Mouse (Mus musculus) ES-CJ7 (cell line): ENCODE measurements at regions not wholly inside any gene's neighbourhood (a gene's known extent, or its start where the extent isn't known, plus 50 kb on each side); places are given as distances from the start of the nearest gene placed in this dataset.
"Not testable (repeated sequence)": the region's sequence is repeated elsewhere in the genome, so short reads cannot be mapped to it uniquely, and the experiment has no call there.

Experiments used
- DNase-seq: peaks from one replicate; pipeline ENCODE4 v3.0.0; 2011; ENCODE audit warnings: low read depth, low spot score

GRCm38 (mm10) chr10:117567379-117568137 lies 61.7 kb upstream of the Cpm start:
- no peak for DNase-seq

DNA sequence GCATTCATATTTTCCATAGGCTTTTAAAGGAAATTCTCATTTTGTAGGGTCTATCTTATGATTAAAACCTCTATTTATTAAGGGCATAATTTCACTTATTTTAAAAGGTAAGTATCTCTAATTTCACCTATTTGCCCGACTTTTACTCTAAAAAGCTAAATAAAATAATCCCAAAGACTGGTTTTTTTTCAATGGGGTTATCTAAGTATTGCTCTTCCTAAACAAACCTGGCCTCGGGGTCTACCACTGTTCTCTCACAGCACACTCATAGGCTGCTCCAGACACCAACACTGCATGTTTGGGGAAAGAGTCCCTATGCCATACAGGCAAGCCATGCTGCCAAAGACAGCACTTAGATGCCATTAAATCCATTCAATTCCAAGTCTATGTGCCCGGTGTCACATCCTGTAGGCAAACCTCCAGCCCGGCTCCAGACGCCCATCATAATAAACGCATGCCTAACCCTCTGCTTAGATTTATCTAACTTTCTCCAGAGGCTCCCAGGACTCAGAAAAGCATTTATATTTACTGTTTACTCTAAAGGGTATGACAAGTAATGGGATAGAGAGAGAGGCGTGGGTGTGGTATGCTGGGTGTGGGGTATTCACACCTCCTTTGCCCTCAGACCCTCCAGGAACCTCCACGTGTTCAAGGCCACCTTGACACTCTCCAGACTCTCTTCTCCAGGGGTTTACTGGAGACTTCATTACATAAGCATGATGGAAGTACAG lies 62.5 kb upstream of the Cpm start:
- no peak for DNase-seq

GRCm38 (mm10) chr10:117566204-117566603 lies 63.1 kb upstream of the Cpm start:
- DNase-seq: peak; percentile 32

DNA sequence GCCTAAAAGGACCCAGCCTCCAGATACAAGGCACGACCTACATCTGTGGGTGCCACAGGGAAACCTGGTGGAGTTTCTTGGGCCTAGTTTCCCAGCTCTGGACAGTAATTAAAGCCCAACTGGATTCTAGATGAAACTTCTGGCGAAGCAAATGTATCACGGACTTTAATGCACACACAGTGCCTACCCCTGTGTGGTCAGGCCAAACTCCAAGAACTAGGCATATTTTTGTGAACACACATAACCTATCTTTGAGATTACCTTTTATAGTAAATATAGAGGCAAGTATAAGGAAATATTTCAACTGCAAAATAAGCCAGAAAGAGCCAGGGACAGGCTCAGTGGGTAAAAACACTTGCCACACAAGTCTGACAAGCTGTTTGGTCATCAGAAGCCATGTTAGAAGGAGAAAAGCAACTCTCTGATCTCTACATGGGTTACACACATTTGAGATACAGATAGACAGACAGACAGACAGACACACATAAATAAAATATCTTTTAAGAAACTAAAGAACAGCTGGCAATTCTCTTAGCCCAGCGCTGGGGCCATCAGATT lies 63.7 kb upstream of the Cpm start:
- DNase-seq: no peak

GRCm38 (mm10) chr10:117565110-117565509 lies 64.2 kb upstream of the Cpm start:
- no peak for DNase-seq

GRCm38 (mm10) chr10:117564118-117565040 lies 64.9 kb upstream of the Cpm start:
- no peak for DNase-seq

DNA sequence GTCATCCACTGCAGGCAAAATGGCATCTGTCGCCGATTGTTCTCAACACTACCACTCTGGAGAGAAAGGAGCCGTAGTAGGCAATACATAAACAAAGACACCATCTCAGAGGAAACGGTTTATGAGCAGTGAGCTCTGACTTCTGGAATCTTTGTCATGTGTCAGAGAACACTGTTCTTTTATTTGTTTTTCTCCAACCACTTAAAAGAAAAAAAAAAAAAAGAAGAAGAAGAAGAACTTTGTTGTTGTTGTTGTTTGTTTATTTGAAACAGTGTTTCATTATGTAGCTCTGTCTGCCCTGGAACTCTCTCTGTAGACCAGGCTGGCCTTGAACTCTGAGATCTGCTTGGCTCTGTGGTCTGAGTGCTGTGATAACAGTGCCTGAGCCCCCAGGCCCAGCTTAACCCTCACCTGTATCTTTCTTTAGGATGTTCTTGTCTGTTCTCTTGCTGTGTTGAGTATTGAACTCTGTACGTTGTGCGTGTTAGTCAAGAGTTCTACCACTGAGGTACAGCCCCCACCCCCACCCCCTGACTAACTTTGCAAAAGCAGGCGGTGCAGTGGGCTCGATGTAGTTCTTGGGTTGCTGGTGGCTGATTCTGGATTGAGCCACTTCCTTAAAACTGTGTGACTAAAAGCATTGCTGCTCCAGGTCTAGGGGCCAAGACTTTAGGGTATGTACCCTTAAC lies 65.7 kb upstream of the Cpm start:
- DNase-seq: no peak

GRCm38 (mm10) chr10:117562850-117563248 lies 66.5 kb upstream of the Cpm start:
- DNase-seq: not testable (repeated sequence)

GRCm38 (mm10) chr10:117561909-117562849 lies 67.1 kb upstream of the Cpm start:
- no peak for DNase-seq

DNA sequence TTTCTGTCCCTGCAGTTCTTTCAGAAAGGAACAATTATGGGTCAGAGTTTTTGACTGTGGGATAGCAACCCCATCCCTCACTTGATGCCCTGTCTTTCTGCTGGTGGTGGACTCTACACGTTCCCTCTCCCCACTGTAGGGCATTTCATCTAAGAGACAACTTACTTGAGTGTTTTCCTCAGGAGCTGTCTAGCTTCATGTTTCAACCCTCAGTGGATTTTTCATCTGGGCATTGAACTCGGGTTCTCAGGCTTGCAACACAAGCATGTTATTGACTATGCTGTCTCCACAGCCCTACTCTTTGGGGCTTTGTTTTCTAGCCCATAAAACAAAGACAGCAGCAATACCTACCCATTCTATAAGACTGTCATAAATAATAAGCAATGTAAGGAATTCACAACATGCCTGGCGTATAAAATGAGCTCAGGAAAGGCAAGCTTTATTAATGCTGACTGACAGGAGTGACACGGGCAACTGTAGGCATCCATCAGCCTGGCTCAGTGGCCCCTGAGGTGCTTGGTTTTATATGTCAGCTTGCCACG lies 68.0 kb upstream of the Cpm start:
- DNase-seq: no peak

DNA sequence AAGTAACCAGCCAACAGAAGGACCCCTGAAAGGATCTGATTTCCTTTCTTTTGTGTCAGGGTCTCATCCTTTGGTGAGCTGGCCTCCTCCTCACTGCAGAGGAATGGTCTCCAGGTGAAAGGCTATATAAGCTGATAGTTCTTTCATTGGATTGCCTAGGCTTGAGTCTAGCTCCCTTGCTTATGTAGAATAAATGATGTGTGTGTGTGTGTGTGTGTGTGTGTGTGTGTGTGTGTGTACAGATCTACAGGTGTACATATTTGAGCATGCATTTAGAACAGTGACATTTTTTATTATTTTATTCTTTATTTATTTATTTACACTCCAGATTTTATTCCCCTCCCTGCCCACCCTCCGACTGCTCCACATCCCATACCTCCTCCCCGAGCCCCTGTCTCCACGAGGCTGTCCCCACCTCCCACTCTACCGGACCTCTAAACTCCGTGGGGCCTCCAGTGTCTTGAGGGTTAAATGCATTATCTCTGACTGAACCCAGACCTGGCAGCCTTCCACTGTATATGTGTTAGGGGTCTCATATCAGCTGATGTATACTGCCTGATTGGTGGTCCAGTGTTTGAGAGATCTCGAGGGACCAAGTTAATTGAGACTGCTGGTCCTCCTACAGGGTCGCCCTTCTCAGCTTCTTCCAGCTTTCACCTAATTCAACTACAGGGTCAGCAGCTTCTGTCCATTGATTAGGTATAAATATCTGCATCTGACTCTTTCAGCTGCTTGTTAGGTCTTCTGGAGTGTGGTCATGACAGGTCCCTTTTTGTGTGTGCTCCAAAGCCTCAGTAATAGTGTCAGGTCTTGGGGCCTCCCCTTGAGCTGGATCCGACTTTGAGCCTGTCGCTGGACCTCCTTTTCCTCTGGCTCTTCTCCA lies 68.7 kb upstream of the Cpm start:
- DNase-seq: no peak

GRCm38 (mm10) chr10:117559615-117560395 lies 69.5 kb upstream of the Cpm start:
- DNase-seq: no peak

DNA sequence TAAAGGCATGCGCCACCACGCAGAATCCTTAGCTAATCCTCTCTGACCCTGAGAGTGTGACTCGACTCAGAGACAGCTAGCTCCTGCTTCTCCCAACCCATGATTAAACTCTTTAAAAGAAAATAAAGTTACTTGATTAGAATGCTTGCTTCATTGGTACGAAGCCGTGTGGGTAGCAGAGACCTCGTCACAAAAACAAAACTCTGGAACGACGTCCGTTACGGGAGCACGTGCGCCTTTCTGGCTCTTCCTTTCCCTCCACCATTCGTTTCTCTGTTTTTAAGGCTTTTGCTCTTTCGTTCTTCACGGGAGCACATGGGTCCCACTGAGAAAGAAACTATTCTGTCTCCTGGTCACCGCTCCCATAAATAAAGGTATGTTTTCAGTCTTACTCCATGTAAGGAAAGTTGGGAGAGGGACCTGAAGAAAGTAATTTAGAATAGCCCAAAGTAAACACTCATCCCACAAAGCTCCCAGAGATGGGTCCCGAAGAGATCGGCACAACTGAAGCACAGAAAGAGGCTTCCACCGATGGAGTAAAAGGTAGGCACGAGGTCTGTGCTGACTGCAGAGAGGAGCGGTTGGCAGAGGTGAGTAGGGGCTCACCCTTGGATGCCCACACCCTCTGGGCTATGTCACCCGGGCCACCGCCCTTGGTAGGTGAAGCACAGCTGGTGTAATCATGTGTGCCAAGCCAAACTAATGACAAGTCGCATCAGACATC lies 70.2 kb upstream of the Cpm start:
- DNase-seq: no peak

GRCm38 (mm10) chr10:117558292-117558800 lies 71.0 kb upstream of the Cpm start:
- DNase-seq: no peak

DNA sequence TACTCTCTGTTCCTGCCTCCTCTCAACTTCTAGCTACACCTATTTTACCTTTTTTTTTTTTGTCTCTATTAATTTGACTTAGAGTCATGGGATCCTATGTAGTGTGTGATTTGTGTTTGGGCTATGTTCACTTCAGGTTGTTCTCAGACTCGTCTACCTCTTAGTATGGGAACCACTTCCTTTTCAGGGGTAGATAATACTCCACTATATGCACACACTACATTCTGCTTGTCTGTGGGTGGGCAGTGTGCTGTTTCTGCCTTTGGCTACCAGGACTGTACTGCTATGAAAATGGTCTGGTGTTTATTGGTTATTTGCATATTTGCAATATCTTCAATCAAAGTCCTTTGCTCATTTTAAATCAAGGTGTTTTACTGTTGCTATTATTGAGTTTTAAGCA lies 71.6 kb upstream of the Cpm start:
- DNase-seq: no peak

GRCm38 (mm10) chr10:117556851-117557542 lies 72.3 kb upstream of the Cpm start:
- no peak for DNase-seq
